Mouse (Mus musculus) spleen, adult 2 months (tissue): Measurements from ENCODE around the gene Mfap2. TPM values are rescaled to one million over a fixed set of nuclear protein-coding genes. Genes with fewer than 3 reads are reported as not detected.

Experiments used
- DNase-seq, 2 experiments: peaks; one replicate each; pipeline versions ENCODE4 v3.0.0 to v3.0.0-alpha.2; 2012 to 2021; ENCODE audit warnings: low spot score in 2 of 2, low read depth in 1 of 2
- H3K27ac ChIP-seq: fragments of 200-500 bp; 2 replicates; pipeline ENCODE4 v1.5.1; 2012; ENCODE audit warnings: low read length, inconsistent platforms; ENCODE audit not compliant: insufficient read depth
- H3K27me3 ChIP-seq: fragments of 200-500 bp; 2 replicates; pipeline ENCODE4 v1.6.1; 2012; ENCODE audit warnings: mild to moderate bottlenecking, moderate library complexity, low read length, inconsistent platforms; ENCODE audit not compliant: control insufficient read depth, insufficient read depth
- H3K36me3 ChIP-seq: fragments of 200-500 bp; 2 replicates; pipeline ENCODE4 v1.6.1; 2012; ENCODE audit warnings: mild to moderate bottlenecking, low read length, inconsistent platforms; ENCODE audit not compliant: control insufficient read depth, insufficient read depth
- H3K4me1 ChIP-seq: fragments of 200-500 bp; 2 replicates; pipeline ENCODE4 v1.6.1; 2011; ENCODE audit warnings: inconsistent platforms; ENCODE audit not compliant: control insufficient read depth, insufficient read depth, insufficient read length
- H3K4me3 ChIP-seq: fragments of 200-500 bp; 2 replicates; pipeline ENCODE4 v1.5.1; 2011; ENCODE audit warnings: mild to moderate bottlenecking, inconsistent platforms; ENCODE audit not compliant: insufficient read depth, insufficient read length; ENCODE audit errors: extremely low read depth
- CTCF ChIP-seq: fragments of 200-500 bp; IDR thresholded peaks from 2 replicates; pipeline ENCODE4 v1.5.1; 2011; ENCODE audit warnings: mild to moderate bottlenecking, inconsistent platforms; ENCODE audit not compliant: insufficient read depth, insufficient read length, insufficient replicate concordance; ENCODE audit errors: extremely low read depth
- POLR2A ChIP-seq: fragments of 200-500 bp; IDR thresholded peaks from 2 replicates; pipeline ENCODE4 v1.6.1; 2011; ENCODE audit warnings: low read depth, low read length, inconsistent platforms
- WGBS: fragments of 180-500 bp; shearing (Covaris S2); methylation state at CpG from one replicate; pipeline ENCODE4 v1.1.7; 2018; 5-methylcytosine and 5-hydroxymethylcytosine counted together
- polyA plus RNA-seq: library from polyadenylated mRNA; depleted of rRNA; stranded (reverse); fragments of >200 nt; gene quantifications from 2 replicates; pipeline ENCODE4 v1.2.3, GENCODE M21; 2012; rRNA removed

The Mfap2 gene
- polyA plus RNA-seq = 3.1 and 4.6 TPM in 2 replicates

- no peak for TF ChIP-seq CTCF
- TF ChIP-seq POLR2A = no peak
- no peak for DNase-seq
- 33% methylated on average over 7 of the region's 7 CpGs for WGBS
- H3K36me3 ChIP-seq = peaks cover 20% of the 10 kb centered on the region
- no peak within 1 kb of the TSS for H3K27ac ChIP-seq
- 0 out of 2 replicates have a peak, but pooled peaks cover 5% of the 10 kb centered on the region for H3K27me3 ChIP-seq
- H3K4me1 ChIP-seq = peaks cover 4% of the 10 kb centered on the region; the same call in 1 of the 2 replicates
- peak within 1 kb of the TSS; percentile 4; the same call in 1 of the 2 replicates for H3K4me3 ChIP-seq
Measured at GRCm38 (mm10) chr4:141010118-141010517, at the start of gene Mfap2. Gene Mfap2 (plus strand): TSS chr4:141010418.

- Histone ChIP-seq H3K4me1 (peaks cover 10% of the 10 kb centered on the region; the same call in 1 of the 2 replicates), H3K36me3 (no peaks in the 10 kb centered on the region; the same call in 1 of the 2 replicates), H3K27me3 (no peaks in the 10 kb centered on the region), H3K4me3 (peak within 1 kb of the TSS; percentile 88), H3K27ac (peak within 1 kb of the TSS; percentile 87)
- no peak for TF ChIP-seq POLR2A
- TF ChIP-seq CTCF = no peak
- peak; percentile 90 to 95 for DNase-seq
- WGBS = 6% methylated on average over 37 of the region's 37 CpGs
Measured at GRCm38 (mm10) chr4:140960781-140961466, 49.3 kb upstream of the Mfap2 start, which contains the start of gene Sdhb. Gene Sdhb (plus strand): TSS chr4:140961203.

GRCm38 (mm10) chr4:140961467-140962206, 48.6 kb upstream of the Mfap2 start:
- TF ChIP-seq POLR2A (no peak), CTCF (no peak)
- Histone ChIP-seq H3K36me3 (peaks cover 1% of the 10 kb centered on the region), H3K4me1 (peaks cover 10% of the 10 kb centered on the region; the same call in 1 of the 2 replicates), H3K27ac (peak overlapping the region; percentile 87), H3K4me3 (peak overlapping the region; percentile 88), H3K27me3 (no peaks in the 10 kb centered on the region)
- under 1% methylated on average over 38 of the region's 38 CpGs for WGBS
- no peak for DNase-seq

- no peak for TF ChIP-seq CTCF
- no peak for TF ChIP-seq POLR2A
- Histone ChIP-seq H3K27ac (no peak overlapping the region), H3K4me1 (peaks cover 10% of the 10 kb centered on the region; the same call in 1 of the 2 replicates), H3K4me3 (0 out of 2 replicates have a peak overlapping the region, but pooled peaks have one; percentile 88), H3K36me3 (peaks cover 5% of the 10 kb centered on the region), H3K27me3 (no peaks in the 10 kb centered on the region)
- no peak for DNase-seq
- 56% methylated on average over 8 of the region's 8 CpGs for WGBS
Measured at GRCm38 (mm10) chr4:140962207-140962909, 47.9 kb upstream of the Mfap2 start.

- peaks cover 10% of the 10 kb centered on the region; the same call in 1 of the 2 replicates for H3K4me1 ChIP-seq
- DNase-seq = no peak
- WGBS = 65% methylated on average over 5 of the region's 5 CpGs
- H3K27me3 ChIP-seq = no peaks in the 10 kb centered on the region
- TF ChIP-seq CTCF (no peak), POLR2A (no peak)
- H3K4me3 ChIP-seq = no peak overlapping the region
- peaks cover 9% of the 10 kb centered on the region for H3K36me3 ChIP-seq
- peak overlapping the region; percentile 55 for H3K27ac ChIP-seq
Measured at GRCm38 (mm10) chr4:140962950-140963349, 47.3 kb upstream of the Mfap2 start.

GRCm38 (mm10) chr4:140963941-140964597, 46.1 kb upstream of the Mfap2 start:
- Histone ChIP-seq H3K4me3 (no peak overlapping the region), H3K27me3 (no peaks in the 10 kb centered on the region), H3K36me3 (peaks cover 10% of the 10 kb centered on the region), H3K4me1 (peaks cover 10% of the 10 kb centered on the region; the same call in 1 of the 2 replicates), H3K27ac (no peak overlapping the region)
- 70% methylated on average over 9 of the region's 9 CpGs for WGBS
- DNase-seq = no peak
- TF ChIP-seq CTCF = no peak
- TF ChIP-seq POLR2A = no peak
